Mouse (Mus musculus) gastrocnemius, adult 8-10 months (tissue): ENCODE measurements around the gene Olfr287. TPM values are rescaled to one million over a fixed set of nuclear protein-coding genes. Genes with fewer than 3 reads are reported as not detected.
A peak's percentile ranks its signal among the peaks of the same experiment; 100 is the strongest.

ENCODE experiments used
- DNase-seq, 2 experiments: peaks; one replicate each; pipeline ENCODE4 v3.0.0; 2022; ENCODE audit warnings: low spot score in 2 of 2
- total RNA-seq, 4 experiments: library from RNA; stranded (reverse); gene quantifications; 2 replicates each; pipeline ENCODE4 v1.2.4; 2022

Gene Olfr287
- not detected for total RNA-seq

- no peak for DNase-seq
Observed at GRCm38 (mm10) chr15:98220877-98221276, at the start of gene Olfr287, which contains the start of gene Gm44579. TSS of gene Olfr287 (minus strand) at chr15:98221056. TSS of gene Gm44579 (minus strand) at chr15:98220977.

GRCm38 (mm10) chr15:98257776-98258175 is 36.9 kb upstream of the Olfr287 start:
- DNase-seq = no peak

GRCm38 (mm10) chr15:98257193-98257592 is 36.3 kb upstream of the Olfr287 start, which contains the start of gene H1fnt:
TSS of gene H1fnt (minus strand) at chr15:98257293.
- no peak for DNase-seq

- peak; percentile 4 to 6 for DNase-seq
Observed at GRCm38 (mm10) chr15:98256271-98256670, 35.4 kb upstream of the Olfr287 start.

- no peak for DNase-seq
Observed at GRCm38 (mm10) chr15:98235442-98235841, 14.6 kb upstream of the Olfr287 start.

- DNase-seq = no peak
Observed at GRCm38 (mm10) chr15:98234350-98234749, 13.5 kb upstream of the Olfr287 start, which contains the start of gene Olfr286. TSS of gene Olfr286 (minus strand) at chr15:98234450.

- no peak for DNase-seq
Observed at GRCm38 (mm10) chr15:98226096-98226495, 5.2 kb upstream of the Olfr287 start.

- no peak for DNase-seq
Observed at GRCm38 (mm10) chr15:98225610-98226009, 4.8 kb upstream of the Olfr287 start.

- no peak for DNase-seq
Observed at GRCm38 (mm10) chr15:98222377-98222776, 1.5 kb upstream of the Olfr287 start.

- no peak for DNase-seq
Observed at GRCm38 (mm10) chr15:98214130-98214529, 6.7 kb downstream of the Olfr287 start.

GRCm38 (mm10) chr15:98213336-98213870 is 7.5 kb downstream of the Olfr287 start:
- DNase-seq = no peak

- no peak for DNase-seq
Observed at GRCm38 (mm10) chr15:98209676-98210075, 11.2 kb downstream of the Olfr287 start.

GRCm38 (mm10) chr15:98195442-98195841 is 25.4 kb downstream of the Olfr287 start, which contains the start of gene Olfr288:
TSS of gene Olfr288 (minus strand) at chr15:98195542.
- DNase-seq = no peak

GRCm38 (mm10) chr15:98184456-98184855 is 36.4 kb downstream of the Olfr287 start:
- DNase-seq = no peak

- DNase-seq = no peak
Observed at GRCm38 (mm10) chr15:98181856-98182570, 38.8 kb downstream of the Olfr287 start.

- DNase-seq = peak; percentile 92 to 96
Observed at GRCm38 (mm10) chr15:98181132-98181711, 39.6 kb downstream of the Olfr287 start.

- DNase-seq = no peak
Observed at GRCm38 (mm10) chr15:98180567-98181131, 40.2 kb downstream of the Olfr287 start.

GRCm38 (mm10) chr15:98177320-98177719 is 43.5 kb downstream of the Olfr287 start:
- DNase-seq = no peak

GRCm38 (mm10) chr15:98173821-98174220 is 47.0 kb downstream of the Olfr287 start:
- DNase-seq = no peak

GRCm38 (mm10) chr15:98172113-98172512 is 48.7 kb downstream of the Olfr287 start:
- no peak for DNase-seq

- DNase-seq = no peak
Observed at GRCm38 (mm10) chr15:98170917-98171316, 49.9 kb downstream of the Olfr287 start.

GRCm38 (mm10) chr15:98170365-98170764 is 50.5 kb downstream of the Olfr287 start:
- DNase-seq = no peak
